ENCODE assay signal across 10 mouse cellular contexts in genomic region chr6:34862381-34862780, GRCm38 (mm10). TPM values are rescaled to one million over a fixed set of nuclear protein-coding genes. Genes with fewer than 3 reads are reported as not detected.
DNase-seq lines count a peak whose midpoint lies in the region; ATAC-seq and TF ChIP-seq lines count a peak whose summit lies in the region.
"Had no signal": no experiment of that assay in that cellular context is flagged by ENCODE, and none has a peak within 500 bp of the region (broad histone marks: within the 10 kb centered on the region; RNA-seq: fewer than 3 reads in every experiment).

No protein-coding gene starts in this region.

- intact Hi-C loops in left cerebral cortex, postnatal 10 days (cut with DNase I) = no loop called here

- peak overlapping the region; percentile 99 for H3K4me3 ChIP-seq in lung, adult 2 months (replicated peaks; ENCODE audit: extremely low read depth, low read depth, low read length)
- peak overlapping the region; percentile 52 for H3K4me3 ChIP-seq in liver, adult 2 months (ENCODE audit: insufficient read depth, low read depth, low read length)
- H3K4me3 ChIP-seq in stomach, embryonic 16.5 days (replicated peaks; ENCODE audit: low read length) = peak overlapping the region; percentile 44
- H3K4me3 ChIP-seq in midbrain, embryonic 10.5 days = no peak overlapping the region

- peak overlapping the region; percentile 38 for H3K9ac ChIP-seq in liver, adult 2 months (ENCODE audit: low read depth, low read length)
- peak overlapping the region; percentile 67 for H3K9ac ChIP-seq in stomach, embryonic 16.5 days (ENCODE audit: low read length)

- TF ChIP-seq POLR2A in lung, adult 2 months (IDR thresholded peaks at IDR 0.05; ENCODE audit: borderline replicate concordance, extremely low read depth, low read depth, low read length) = no peak
- no peak for TF ChIP-seq POLR2A in liver, adult 2 months (IDR thresholded peaks at IDR 0.05; ENCODE audit: extremely low read depth, insufficient read depth, low read length)

- peaks cover 8% of the 10 kb centered on the region for H3K79me2 ChIP-seq in liver, adult 2 months (ENCODE audit: control insufficient read depth, insufficient read depth, low read length)

- no peak for DNase-seq in lung, adult 2 months
- DNase-seq in lung, postnatal 4 days = no peak
- peak; percentile 66 for DNase-seq in liver, adult 2 months (ENCODE audit: extremely low read depth, low read depth, low spot score)
- DNase-seq in left cerebral cortex, postnatal 10 days (ENCODE audit: extremely low spot score in 1 of 2, low spot score in 2 of 2) = no peak
- no peak for DNase-seq in cerebellum, adult 11 months
- no peak for DNase-seq in midbrain, embryonic 10.5 days (ENCODE audit: low spot score)

- no peaks in the 10 kb centered on the region for H3K27me3 ChIP-seq in liver, adult 2 months (ENCODE audit: control insufficient read depth, insufficient read depth, low read length)
- no peaks in the 10 kb centered on the region for H3K27me3 ChIP-seq in stomach, embryonic 16.5 days (ENCODE audit: control insufficient read depth, insufficient read depth, low read length)
- H3K27me3 ChIP-seq in midbrain, embryonic 10.5 days (ENCODE audit: low read depth, poor library complexity, severe bottlenecking) = no peaks in the 10 kb centered on the region

- H3K9me3 ChIP-seq in stomach, embryonic 16.5 days (replicated peaks; ENCODE audit: control insufficient read depth, low read length) = no peaks in the 10 kb centered on the region
- no peaks in the 10 kb centered on the region for H3K9me3 ChIP-seq in midbrain, embryonic 10.5 days (replicated peaks)

- 29% methylated on average over 6 of the region's 6 CpGs for WGBS in lung, adult 2 months
- 59% methylated on average over 6 of the region's 6 CpGs for WGBS in liver, adult 2 months
- 94% methylated on average over 6 of the region's 6 CpGs for WGBS in stomach, embryonic 16.5 days
- WGBS in midbrain, embryonic 10.5 days = 93% methylated on average over 6 of the region's 6 CpGs

- H3K27ac ChIP-seq in liver, adult 2 months (replicated peaks; ENCODE audit: insufficient read depth, low read depth, low read length) = peak overlapping the region; percentile 90
- 0 out of 2 replicates have a peak overlapping the region, but pooled peaks have one; percentile 46 for H3K27ac ChIP-seq in stomach, embryonic 16.5 days (ENCODE audit: low read length)
- no peak overlapping the region for H3K27ac ChIP-seq in midbrain, embryonic 10.5 days (replicated peaks)

- peak; percentile 49 for ATAC-seq in granulocyte monocyte progenitor cell, adult 5-6 weeks (replicated peaks; ENCODE audit: poor library complexity, severe bottlenecking)
- ATAC-seq in stomach, embryonic 16.5 days (ENCODE audit: insufficient read depth, low FRiP score) = no peak

- no peak for TF ChIP-seq CTCF in lung, adult 2 months (IDR thresholded peaks at IDR 0.05; ENCODE audit: insufficient read depth, low read length)
- TF ChIP-seq CTCF in liver, adult 2 months (IDR thresholded peaks at IDR 0.05; ENCODE audit: low read depth, low read length) = no peak

- H3K36me3 ChIP-seq in liver, adult 2 months (ENCODE audit: control insufficient read depth, insufficient read depth, low read length) = peaks cover 4% of the 10 kb centered on the region; the same call in 1 of the 2 replicates
- H3K36me3 ChIP-seq in stomach, embryonic 16.5 days (ENCODE audit: control insufficient read depth, insufficient read depth, low read length) = no peaks in the 10 kb centered on the region
- H3K36me3 ChIP-seq in midbrain, embryonic 10.5 days = no peaks in the 10 kb centered on the region

- H3K4me1 ChIP-seq in lung, adult 2 months (ENCODE audit: control insufficient read depth, insufficient read depth, low read length) = peaks cover 30% of the 10 kb centered on the region
- peaks cover 16% of the 10 kb centered on the region for H3K4me1 ChIP-seq in liver, adult 2 months (ENCODE audit: control insufficient read depth, insufficient read depth, low read length)
- peaks cover 31% of the 10 kb centered on the region for H3K4me1 ChIP-seq in stomach, embryonic 16.5 days (ENCODE audit: control insufficient read depth, insufficient read depth, low read length)
- peaks cover 16% of the 10 kb centered on the region for H3K4me1 ChIP-seq in midbrain, embryonic 10.5 days

- H3K4me2 ChIP-seq in stomach, embryonic 16.5 days (ENCODE audit: low read depth, low read length) = peak overlapping the region; percentile 51

RNA-seq across cellular contexts. Expression of gene Tmem140, which starts 0.6 kb away (rescaled TPM):
- polyA plus RNA-seq in lung, adult 2 months (2012; rRNA removed) = 71.8 and 74.8 TPM in 2 replicates
- total RNA-seq in granulocyte monocyte progenitor cell, adult 5-6 weeks (2014; fragmentation: Nextera tagmentation) = 0.23 and 1.9 TPM in 2 replicates
- 0.26 and 0.82 TPM in 2 replicates for total RNA-seq in granulocyte monocyte progenitor cell, adult 5-6 weeks (2017)
- 31.9 and 37.9 TPM in 2 replicates for total RNA-seq in liver, adult 2 months (2014; rRNA removed)
- polyA plus RNA-seq in liver, adult 2 months (2012; rRNA removed) = 19.1 and 20.1 TPM in 2 replicates
- polyA plus RNA-seq in stomach, embryonic 16.5 days (2015; fragmentation: Nextera tagmentation; extraction: Ambion mirVana) = 2.3 and 2.8 TPM in 2 replicates
- total RNA-seq in left cerebral cortex, postnatal 10 days (2021) = 1 to 10 TPM; 1.2 to 2.1 TPM
- 1.9 and 2.1 TPM in 2 replicates for polyA plus RNA-seq in midbrain, embryonic 10.5 days (2016; fragmentation: Nextera tagmentation; extraction: Ambion mirVana)

RNA-seq across cellular contexts. Expression of gene Cyren, which starts 15.5 kb away (rescaled TPM):
- 8.5 and 8.8 TPM in 2 replicates for polyA plus RNA-seq in lung, adult 2 months (2012; rRNA removed)
- total RNA-seq in granulocyte monocyte progenitor cell, adult 5-6 weeks (2014; fragmentation: Nextera tagmentation) = 1.8 and 9.5 TPM in 2 replicates
- 4.1 and 9.0 TPM in 2 replicates for total RNA-seq in granulocyte monocyte progenitor cell, adult 5-6 weeks (2017)
- 2.0 and 3.0 TPM in 2 replicates for total RNA-seq in liver, adult 2 months (2014; rRNA removed)
- polyA plus RNA-seq in liver, adult 2 months (2012; rRNA removed) = 2.7 and 3.2 TPM in 2 replicates
- 10.9 and 11.9 TPM in 2 replicates for polyA plus RNA-seq in stomach, embryonic 16.5 days (2015; fragmentation: Nextera tagmentation; extraction: Ambion mirVana)
- total RNA-seq in left cerebral cortex, postnatal 10 days (2021) = 1 to 10 TPM; 3.6 to 5.0 TPM
- 17.0 and 17.7 TPM in 2 replicates for polyA plus RNA-seq in midbrain, embryonic 10.5 days (2016; fragmentation: Nextera tagmentation; extraction: Ambion mirVana)

RNA-seq across cellular contexts. Expression of gene Wdr91, which starts 48.3 kb away (rescaled TPM):
- polyA plus RNA-seq in lung, adult 2 months (2012; rRNA removed) = 25.4 and 30.4 TPM in 2 replicates
- 11.8 and 12.6 TPM in 2 replicates for total RNA-seq in granulocyte monocyte progenitor cell, adult 5-6 weeks (2014; fragmentation: Nextera tagmentation)
- total RNA-seq in granulocyte monocyte progenitor cell, adult 5-6 weeks (2017) = 16.8 and 17.4 TPM in 2 replicates
- total RNA-seq in liver, adult 2 months (2014; rRNA removed) = 9.5 and 14.9 TPM in 2 replicates
- 23.4 and 28.0 TPM in 2 replicates for polyA plus RNA-seq in liver, adult 2 months (2012; rRNA removed)
- 8.8 and 9.6 TPM in 2 replicates for polyA plus RNA-seq in stomach, embryonic 16.5 days (2015; fragmentation: Nextera tagmentation; extraction: Ambion mirVana)
- 10 to 100 TPM; 30.1 to 32.6 TPM for total RNA-seq in left cerebral cortex, postnatal 10 days (2021)
- polyA plus RNA-seq in midbrain, embryonic 10.5 days (2016; fragmentation: Nextera tagmentation; extraction: Ambion mirVana) = 11.4 and 13.0 TPM in 2 replicates

RNA-seq across cellular contexts. Expression of gene Stra8, which starts 57.6 kb away (rescaled TPM):
- not detected in 2 replicates for polyA plus RNA-seq in lung, adult 2 months (2012; rRNA removed)
- total RNA-seq in granulocyte monocyte progenitor cell, adult 5-6 weeks (2014; fragmentation: Nextera tagmentation) = not detected in 2 replicates
- not detected in 2 replicates for total RNA-seq in granulocyte monocyte progenitor cell, adult 5-6 weeks (2017)
- total RNA-seq in liver, adult 2 months (2014; rRNA removed) = not detected in 2 replicates
- not detected in 2 replicates for polyA plus RNA-seq in liver, adult 2 months (2012; rRNA removed)
- not detected in 2 replicates for polyA plus RNA-seq in stomach, embryonic 16.5 days (2015; fragmentation: Nextera tagmentation; extraction: Ambion mirVana)
- not detected for total RNA-seq in left cerebral cortex, postnatal 10 days (2021)
- polyA plus RNA-seq in midbrain, embryonic 10.5 days (2016; fragmentation: Nextera tagmentation; extraction: Ambion mirVana) = not detected in 2 replicates
- polyA plus RNA-seq: brain, embryonic 14.5 days; neural tube, embryonic 14.5 days had no signal
